Mouse (Mus musculus) CD4-positive, CD25-positive, alpha-beta regulatory T cell (primary cell): Measurements from ENCODE around the gene Gm45711. TPM values are rescaled to one million over a fixed set of nuclear protein-coding genes. Genes with fewer than 3 reads are reported as not detected.

Experiments
- polyA plus RNA-seq: library from polyadenylated mRNA; unstranded; fragments of 100-300 nt; shearing (Covaris generic); gene quantifications from one replicate; pipeline ENCODE4 v1.2.1, GENCODE M21; 2017

The Gm45711 gene
- not detected for polyA plus RNA-seq

DNA sequence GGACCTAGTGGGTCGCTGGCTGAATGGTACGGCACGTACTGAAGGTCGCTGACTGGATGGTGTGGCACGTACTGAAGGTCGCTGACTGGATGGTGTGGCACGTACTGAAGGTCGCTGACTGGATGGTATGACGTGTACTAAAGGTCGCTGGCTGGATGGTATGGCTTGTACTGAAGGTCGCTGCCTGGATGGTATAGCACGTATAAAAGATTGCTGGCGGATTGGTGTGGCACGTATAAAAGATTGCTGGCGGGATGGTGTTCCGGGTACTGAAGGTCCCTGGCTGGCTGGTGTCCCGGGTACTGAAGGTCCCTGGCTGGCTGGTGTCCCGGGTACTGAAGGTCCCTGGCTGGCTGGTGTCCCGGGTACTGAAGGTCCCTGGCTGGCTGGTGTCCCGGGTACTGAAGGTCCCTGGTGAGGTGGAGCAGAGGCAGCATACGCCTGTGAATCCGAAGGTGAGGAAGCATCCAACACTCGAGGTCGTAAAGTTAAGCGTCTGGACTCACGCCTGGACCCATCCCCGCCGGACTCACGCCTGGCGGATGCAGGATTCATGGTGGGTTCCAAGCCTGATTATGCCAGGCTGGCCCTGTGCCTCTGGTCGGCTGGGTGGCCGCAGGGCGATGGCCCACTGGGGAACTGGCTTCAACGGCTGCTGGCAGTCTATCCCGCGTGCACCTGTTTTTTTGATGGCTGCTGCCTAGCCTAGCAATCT lies at the start of gene Gm45711, which contains the start of gene Cmtm1:
TSS of gene Gm45711 (minus strand) at position 641 of the 715 bp plus-strand sequence.
TSS of gene Cmtm1 (minus strand) at position 705 of the 715 bp plus-strand sequence.

GRCm38 (mm10) chr8:104339229-104339982 lies 29.5 kb upstream of the Gm45711 start, which contains the start of gene Cmtm3:
Gene Cmtm3 (plus strand): TSS chr8:104339410.

DNA sequence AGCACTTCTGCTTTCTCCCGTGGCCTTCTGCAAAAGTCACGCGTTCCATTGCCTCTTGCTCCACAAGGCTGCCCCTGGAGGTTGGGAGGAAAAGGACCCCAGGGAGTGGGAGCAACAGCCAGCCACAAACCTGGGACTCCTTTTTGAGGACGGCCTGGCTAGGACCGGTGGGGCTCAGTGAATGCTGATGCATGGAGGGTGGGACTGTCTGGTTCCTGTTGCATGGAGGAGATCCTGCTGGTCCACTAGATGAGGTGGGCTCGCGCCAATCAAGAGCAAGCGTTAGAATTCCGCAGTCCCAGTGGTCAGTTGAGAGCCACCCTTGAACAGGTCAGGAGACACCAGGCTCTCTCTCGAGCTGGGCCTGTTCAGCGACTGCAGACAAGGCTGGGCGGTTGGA lies 12.0 kb upstream of the Gm45711 start, which contains the start of gene Cmtm2b:
TSS of gene Cmtm2b (plus strand) at position 301 of the 400 bp plus-strand sequence.

GRCm38 (mm10) chr8:104321267-104321666 lies 11.4 kb upstream of the Gm45711 start, which contains the start of gene Gm11020:
Gene Gm11020 (plus strand): TSS chr8:104321567.

GRCm38 (mm10) chr8:104293081-104293480 lies 16.8 kb downstream of the Gm45711 start, which contains the start of gene Cmtm2a:
Gene Cmtm2a (minus strand): TSS chr8:104293181.

DNA sequence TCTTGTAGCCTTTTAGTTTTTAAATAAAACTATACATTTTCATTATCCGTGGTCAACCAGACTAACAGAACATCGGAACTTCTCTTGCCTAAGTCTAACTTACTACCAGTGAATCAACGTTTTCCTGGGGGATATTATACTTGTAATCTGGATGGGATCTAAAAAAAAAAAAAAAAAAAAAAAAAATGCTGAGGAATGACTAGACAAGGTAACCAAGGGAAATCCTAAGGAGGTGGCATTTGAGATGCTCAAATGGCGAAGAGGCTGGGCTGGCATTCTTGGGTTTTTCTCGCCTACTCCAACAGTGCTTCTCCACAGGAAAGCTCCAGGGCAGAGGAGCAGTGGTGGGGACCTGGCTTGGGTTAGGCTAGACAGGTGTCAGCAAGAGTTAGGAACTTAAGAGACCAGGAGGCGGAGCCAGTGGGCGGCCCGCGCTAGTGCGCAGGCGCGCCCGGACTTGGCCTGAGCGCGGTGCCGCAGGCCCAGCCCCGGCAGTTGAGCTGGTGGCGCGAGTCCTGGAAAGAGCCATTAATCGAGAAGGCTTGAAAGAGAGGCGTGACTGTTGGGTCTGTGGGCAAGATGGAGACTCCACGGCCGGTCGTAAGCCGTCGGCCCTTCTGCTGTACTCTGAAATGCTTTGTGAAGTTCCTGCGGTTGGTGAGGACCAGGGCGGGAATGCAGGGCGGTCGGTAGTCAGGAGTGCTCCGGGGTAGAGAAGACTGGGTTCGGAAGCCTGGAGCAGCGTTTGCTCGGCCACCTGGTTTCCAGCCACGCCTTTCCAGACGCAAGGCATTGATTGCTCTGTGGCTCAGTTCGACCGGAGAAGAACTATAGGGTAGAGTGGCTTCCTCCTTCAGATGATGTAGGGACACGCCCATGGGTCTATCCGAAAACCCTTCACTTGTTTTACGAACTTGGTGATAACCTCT lies 59.2 kb downstream of the Gm45711 start, which contains the start of gene Cklf:
TSS of gene Cklf (plus strand) at position 423 of the 929 bp plus-strand sequence.

DNA sequence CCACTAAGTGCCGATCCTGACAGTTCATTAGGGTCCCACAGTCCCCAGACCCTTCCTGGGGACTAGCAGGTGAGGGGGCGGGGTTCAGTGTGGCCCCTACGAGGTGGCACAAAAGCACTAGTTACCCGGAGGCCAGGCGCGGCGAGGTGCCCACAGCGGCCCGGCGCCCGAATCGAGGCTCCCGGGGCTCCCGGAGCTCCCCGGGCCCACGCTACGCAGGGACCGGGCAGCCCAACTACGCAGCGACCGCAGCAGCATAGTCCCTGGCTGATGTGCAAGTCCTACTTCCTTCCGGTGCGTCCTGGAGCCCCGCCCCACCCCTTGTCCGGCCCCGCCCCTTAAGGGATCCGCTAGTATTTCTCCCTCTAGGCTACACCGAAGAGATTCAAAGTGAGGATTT lies 61.6 kb downstream of the Gm45711 start, which contains the start of gene Tk2:
TSS of gene Tk2 (minus strand) at position 283 of the 400 bp plus-strand sequence.

Other genes with a start within 250 kb of the Gm45711 start
- 0.22 TPM for gene Cdh5, start 208.5 kb downstream of the Gm45711 start, polyA plus RNA-seq
- not detected for gene Bean1, start 139.6 kb downstream of the Gm45711 start, polyA plus RNA-seq
- 97.1 TPM for gene Tk2, start 61.5 kb downstream of the Gm45711 start, polyA plus RNA-seq
- gene Cklf, start 59.2 kb downstream of the Gm45711 start, polyA plus RNA-seq, result 106 TPM
- gene Cmtm2a, start 16.9 kb downstream of the Gm45711 start, polyA plus RNA-seq, result 0.35 TPM
- gene Cmtm1, start 64 bp upstream of the Gm45711 start, polyA plus RNA-seq, result 0.11 TPM
- gene Gm11020, start 11.5 kb upstream of the Gm45711 start, polyA plus RNA-seq, result not detected
- not detected for gene Cmtm2b, start 12.1 kb upstream of the Gm45711 start, polyA plus RNA-seq
- gene Cmtm3, start 29.3 kb upstream of the Gm45711 start, polyA plus RNA-seq, result 25.9 TPM
- gene Cmtm4, start 85.7 kb upstream of the Gm45711 start, polyA plus RNA-seq, result 0.31 TPM
- gene Dync1li2, start 133.0 kb upstream of the Gm45711 start, polyA plus RNA-seq, result 39.2 TPM
- not detected for gene Terb1, start 199.8 kb upstream of the Gm45711 start, polyA plus RNA-seq
- gene Nae1, start 224.6 kb upstream of the Gm45711 start, polyA plus RNA-seq, result 95.3 TPM
- gene Car7, start 224.6 kb upstream of the Gm45711 start, polyA plus RNA-seq, result 3.8 TPM